Mouse (Mus musculus) heart, embryonic 15.5 days (tissue): ENCODE measurements around the gene Htr3b. TPM values are rescaled to one million over a fixed set of nuclear protein-coding genes. Genes with fewer than 3 reads are reported as not detected.
A peak's percentile ranks its signal among the peaks of the same experiment; 100 is the strongest.
"Not testable (repeated sequence)": the region's sequence is repeated elsewhere in the genome, so short reads cannot be mapped to it uniquely, and the experiment has no call there.

Experiments used
- ATAC-seq: fragments of 200-750 bp; cut with Nextera tagmentation; replicated peaks from 2 replicates; pipeline ENCODE4 v1.8.0; 2017; ENCODE audit warnings: low read depth, moderate TSS enrichment; ENCODE audit not compliant: insufficient number of reproducible peaks, insufficient read depth, low FRiP score
- H3K27ac ChIP-seq: fragments of 300-500 bp; sonication (generic); 2 replicates; pipeline ENCODE4 v1.5.1; 2015; ENCODE audit warnings: mild to moderate bottlenecking, inconsistent platforms
- H3K27me3 ChIP-seq: fragments of 300-500 bp; sonication (generic); 2 replicates; pipeline ENCODE4 v1.6.1; 2015; ENCODE audit warnings: inconsistent platforms
- H3K36me3 ChIP-seq: fragments of 300-500 bp; sonication (generic); 2 replicates; pipeline ENCODE4 v1.6.1; 2015; ENCODE audit warnings: mild to moderate bottlenecking, inconsistent platforms
- H3K4me1 ChIP-seq: fragments of 300-500 bp; sonication (generic); replicated peaks from 2 replicates; pipeline ENCODE4 v1.6.1; 2015; ENCODE audit warnings: inconsistent platforms
- H3K4me2 ChIP-seq: fragments of 300-500 bp; sonication (generic); 2 replicates; pipeline ENCODE4 v1.6.1; 2015; ENCODE audit warnings: inconsistent platforms, mild to moderate bottlenecking, moderate library complexity
- H3K4me3 ChIP-seq: fragments of 300-500 bp; sonication (generic); 2 replicates; pipeline ENCODE4 v1.5.1; 2015; ENCODE audit warnings: mild to moderate bottlenecking, inconsistent platforms
- H3K9ac ChIP-seq: fragments of 300-500 bp; sonication (generic); 2 replicates; pipeline ENCODE4 v1.6.1; 2015; ENCODE audit warnings: mild to moderate bottlenecking, inconsistent platforms
- H3K9me3 ChIP-seq: fragments of 300-500 bp; sonication (generic); replicated peaks from 2 replicates; pipeline ENCODE4 v1.6.1; 2016; ENCODE audit warnings: inconsistent platforms
- WGBS: fragments of 180-500 bp; shearing (Covaris S2); methylation state at CpG from one replicate; pipeline ENCODE4 v1.1.7; 2015; ENCODE audit warnings: mixed read lengths; 5-methylcytosine and 5-hydroxymethylcytosine counted together
- polyA plus RNA-seq: library from polyadenylated mRNA; unstranded; fragments of >200 nt; fragmentation: Nextera tagmentation; extraction: Ambion mirVana; gene quantifications from 2 replicates; pipeline ENCODE4 v1.2.1, GENCODE M21; 2015

Htr3b gene
- polyA plus RNA-seq, 1 experiment from 2014 or later = not detected

- not testable (repeated sequence) for H3K9ac ChIP-seq, H3K9me3 ChIP-seq, ATAC-seq, H3K4me3 ChIP-seq, H3K36me3 ChIP-seq, H3K4me2 ChIP-seq, H3K27me3 ChIP-seq
- 0 out of 2 replicates have a peak overlapping the region, but pooled peaks have one; percentile 90 for H3K27ac ChIP-seq
- 97% methylated on average over 6 of the region's 6 CpGs for WGBS
- peaks cover 28% of the 10 kb centered on the region for H3K4me1 ChIP-seq
Observed at GRCm38 (mm10) chr9:48983801-48984200, 19.0 kb upstream of the Htr3b start.

GRCm38 (mm10) chr9:48981827-48982226 lies 17.0 kb upstream of the Htr3b start:
- Histone ChIP-seq H3K9ac (no peak overlapping the region), H3K27me3 (no peaks in the 10 kb centered on the region), H3K27ac (no peak overlapping the region), H3K4me2 (no peak overlapping the region), H3K4me1 (peaks cover 17% of the 10 kb centered on the region), H3K36me3 (no peaks in the 10 kb centered on the region), H3K4me3 (no peak overlapping the region), H3K9me3 (no peaks in the 10 kb centered on the region)
- ATAC-seq = no peak

DNA sequence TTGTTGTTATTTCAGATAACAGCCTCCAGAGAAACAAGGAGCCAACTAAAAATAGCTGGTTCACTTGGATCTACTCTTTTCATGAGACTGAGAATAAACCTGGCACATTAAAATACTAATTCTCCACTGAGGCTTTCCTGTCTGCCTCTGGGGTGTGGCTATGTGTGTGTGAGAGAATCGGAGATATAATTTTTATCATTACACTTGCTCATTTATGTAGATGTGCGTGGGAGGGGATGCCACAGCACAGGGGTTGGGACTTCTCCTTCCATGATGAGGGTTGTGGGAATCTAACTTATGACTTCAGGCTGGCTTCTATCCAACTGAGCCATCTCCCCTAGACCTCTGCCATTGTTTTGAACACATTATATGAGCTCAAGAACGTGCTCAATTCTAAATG lies 16.0 kb upstream of the Htr3b start:
- ATAC-seq = no peak
- no peak overlapping the region for H3K4me3 ChIP-seq
- H3K4me1 ChIP-seq = peaks cover 14% of the 10 kb centered on the region
- no peaks in the 10 kb centered on the region for H3K36me3 ChIP-seq
- no peak overlapping the region for H3K9ac ChIP-seq
- no peak overlapping the region for H3K4me2 ChIP-seq
- no peaks in the 10 kb centered on the region for H3K9me3 ChIP-seq
- H3K27ac ChIP-seq = peak overlapping the region; percentile 86
- H3K27me3 ChIP-seq = no peaks in the 10 kb centered on the region
- 28% methylated on average over 3 of the region's 3 CpGs for WGBS

DNA sequence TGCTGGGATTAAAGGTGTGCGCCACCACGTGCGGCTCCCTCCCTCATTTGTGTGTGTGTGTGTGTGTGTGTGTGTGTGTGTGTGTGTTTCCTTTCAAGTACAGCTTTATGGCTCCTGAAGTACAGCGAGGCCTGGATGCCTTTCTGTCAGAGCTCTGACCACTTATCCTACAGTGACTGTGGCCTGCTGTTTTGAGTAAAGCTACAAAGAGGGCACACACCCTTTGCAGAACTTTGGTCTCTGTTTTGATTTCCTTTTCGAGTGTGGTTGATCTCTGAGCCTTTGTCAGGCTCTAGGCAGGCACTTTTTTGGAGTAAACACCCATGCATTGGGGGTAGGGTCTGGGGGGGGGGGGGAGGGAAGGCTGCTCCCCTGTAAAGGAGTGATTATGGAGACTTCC lies 15.6 kb upstream of the Htr3b start:
- no peak for ATAC-seq
- Histone ChIP-seq H3K27ac (peak overlapping the region; percentile 86), H3K4me1 (peaks cover 14% of the 10 kb centered on the region), H3K9ac (no peak overlapping the region), H3K27me3 (no peaks in the 10 kb centered on the region), H3K9me3 (no peaks in the 10 kb centered on the region), H3K4me3 (no peak overlapping the region), H3K36me3 (no peaks in the 10 kb centered on the region), H3K4me2 (no peak overlapping the region)
- WGBS = 34% methylated on average over 5 of the region's 5 CpGs

- Histone ChIP-seq H3K4me2 (no peak overlapping the region), H3K27me3 (no peaks in the 10 kb centered on the region), H3K9me3 (no peaks in the 10 kb centered on the region), H3K9ac (no peak overlapping the region), H3K36me3 (no peaks in the 10 kb centered on the region), H3K4me3 (no peak overlapping the region), H3K27ac (no peak overlapping the region), H3K4me1 (peaks cover 11% of the 10 kb centered on the region)
- WGBS = 73% methylated on average over 6 of the region's 6 CpGs
- no peak for ATAC-seq
Observed at GRCm38 (mm10) chr9:48976661-48977355, 12.0 kb upstream of the Htr3b start.

DNA sequence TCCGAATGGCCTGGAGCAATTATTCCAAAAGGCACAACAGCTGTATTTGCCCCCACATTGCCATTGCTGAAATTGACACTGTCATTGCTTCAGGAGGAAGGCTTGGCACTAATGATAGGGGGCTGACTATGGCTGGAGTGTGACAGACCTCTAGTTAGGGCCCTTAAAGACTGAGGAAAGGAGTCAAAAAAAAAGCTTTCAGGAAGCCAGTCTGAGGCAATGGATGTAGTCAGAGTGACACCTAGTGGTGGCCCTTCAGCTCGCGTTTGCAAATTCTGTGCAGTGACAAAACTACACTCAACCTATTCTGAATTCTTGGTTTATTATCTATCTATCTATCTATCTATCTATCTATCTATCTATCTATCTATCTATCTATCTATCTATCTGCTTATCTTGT lies 7.7 kb upstream of the Htr3b start:
- 32% methylated on average over 3 of the region's 3 CpGs for WGBS
- H3K4me3 ChIP-seq = no peak overlapping the region

GRCm38 (mm10) chr9:48962131-48962530 lies 2.7 kb downstream of the Htr3b start:
- Histone ChIP-seq H3K36me3 (no peaks in the 10 kb centered on the region), H3K4me1 (peaks cover 6% of the 10 kb centered on the region; the same call in 1 of the 2 replicates), H3K4me3 (no peak overlapping the region), H3K27ac (no peak overlapping the region), H3K27me3 (peaks cover 42% of the 10 kb centered on the region), H3K9ac (no peak overlapping the region), H3K9me3 (no peaks in the 10 kb centered on the region), H3K4me2 (no peak overlapping the region)
- WGBS = 22% methylated on average over 7 of the region's 7 CpGs
- ATAC-seq = no peak

More for the DNA sequence above, 7.7 kb upstream of the Htr3b start:
- Histone ChIP-seq H3K4me2 (no peak overlapping the region), H3K4me1 (no peaks in the 10 kb centered on the region), H3K36me3 (no peaks in the 10 kb centered on the region), H3K27ac (no peak overlapping the region), H3K9me3 (no peaks in the 10 kb centered on the region), H3K27me3 (no peaks in the 10 kb centered on the region), H3K9ac (no peak overlapping the region)
- ATAC-seq = no peak

DNA sequence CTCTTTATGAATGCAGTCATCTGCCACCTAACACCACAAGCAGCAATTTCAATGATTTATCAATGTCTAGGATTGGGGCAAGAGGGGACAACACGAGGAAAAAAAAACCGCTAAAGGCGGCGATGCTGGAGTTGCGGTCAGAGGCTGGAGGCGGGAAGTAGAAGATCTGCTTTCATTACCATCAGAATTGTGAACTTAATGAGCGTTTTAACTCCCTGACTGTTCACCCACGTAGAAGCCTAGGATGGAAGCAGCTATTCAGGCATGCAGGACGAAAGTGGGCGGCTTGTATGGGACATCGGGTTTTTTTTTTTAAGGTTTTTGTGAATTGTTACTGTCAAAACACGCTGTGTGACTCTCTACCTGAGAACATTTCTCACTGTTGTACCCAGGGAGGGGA lies 3.5 kb downstream of the Htr3b start:
- Histone ChIP-seq H3K9ac (no peak overlapping the region), H3K36me3 (no peaks in the 10 kb centered on the region), H3K27me3 (peaks cover 42% of the 10 kb centered on the region), H3K27ac (no peak overlapping the region), H3K9me3 (no peaks in the 10 kb centered on the region), H3K4me1 (peaks cover 6% of the 10 kb centered on the region; the same call in 1 of the 2 replicates), H3K4me2 (no peak overlapping the region), H3K4me3 (no peak overlapping the region)
- 48% methylated on average over 12 of the region's 12 CpGs for WGBS
- ATAC-seq = no peak

GRCm38 (mm10) chr9:48947565-48947964 lies 17.2 kb downstream of the Htr3b start:
- 80% methylated on average over 4 of the region's 4 CpGs for WGBS

GRCm38 (mm10) chr9:48942349-48942748 lies 22.4 kb downstream of the Htr3b start:
- Histone ChIP-seq H3K4me1 (peaks cover 15% of the 10 kb centered on the region), H3K27me3 (no peaks in the 10 kb centered on the region), H3K36me3 (no peaks in the 10 kb centered on the region), H3K4me2 (peak overlapping the region; percentile 16; the same call in 1 of the 2 replicates), H3K4me3 (no peak overlapping the region), H3K27ac (peak overlapping the region; percentile 59), H3K9me3 (no peaks in the 10 kb centered on the region), H3K9ac (no peak overlapping the region)
- WGBS = 32% methylated on average over 1 of the region's 1 CpGs
- peak; percentile 80 for ATAC-seq

More at GRCm38 (mm10) chr9:48947565-48947964, 17.2 kb downstream of the Htr3b start:
- no peak for ATAC-seq
- no peaks in the 10 kb centered on the region for H3K9me3 ChIP-seq
- H3K27ac ChIP-seq = no peak overlapping the region
- no peak overlapping the region for H3K9ac ChIP-seq
- H3K4me2 ChIP-seq = no peak overlapping the region
- peaks cover 7% of the 10 kb centered on the region for H3K4me1 ChIP-seq
- H3K4me3 ChIP-seq = no peak overlapping the region
- H3K27me3 ChIP-seq = no peaks in the 10 kb centered on the region
- no peaks in the 10 kb centered on the region for H3K36me3 ChIP-seq

DNA sequence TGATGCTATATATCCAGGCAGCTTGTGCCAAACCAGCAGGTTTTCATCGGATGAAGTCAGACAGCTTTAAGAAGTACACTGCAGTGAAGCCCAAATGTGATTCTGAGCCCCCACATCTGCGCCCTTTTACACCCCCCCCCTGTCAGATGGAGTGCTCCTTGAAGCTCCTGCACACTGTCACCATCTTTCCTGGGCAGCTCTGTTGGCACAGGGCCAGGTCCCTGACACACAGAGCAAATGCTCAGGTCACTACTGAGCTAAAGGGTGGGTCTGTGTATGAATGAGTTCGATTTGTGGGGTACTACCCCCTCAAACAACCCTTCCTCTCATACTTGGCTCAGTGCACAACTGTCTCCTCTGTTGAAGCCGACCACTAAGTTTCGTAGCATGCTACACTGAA lies 35.4 kb downstream of the Htr3b start:
- ATAC-seq = no peak
- 61% methylated on average over 5 of the region's 5 CpGs for WGBS
- no peaks in the 10 kb centered on the region for H3K9me3 ChIP-seq

DNA sequence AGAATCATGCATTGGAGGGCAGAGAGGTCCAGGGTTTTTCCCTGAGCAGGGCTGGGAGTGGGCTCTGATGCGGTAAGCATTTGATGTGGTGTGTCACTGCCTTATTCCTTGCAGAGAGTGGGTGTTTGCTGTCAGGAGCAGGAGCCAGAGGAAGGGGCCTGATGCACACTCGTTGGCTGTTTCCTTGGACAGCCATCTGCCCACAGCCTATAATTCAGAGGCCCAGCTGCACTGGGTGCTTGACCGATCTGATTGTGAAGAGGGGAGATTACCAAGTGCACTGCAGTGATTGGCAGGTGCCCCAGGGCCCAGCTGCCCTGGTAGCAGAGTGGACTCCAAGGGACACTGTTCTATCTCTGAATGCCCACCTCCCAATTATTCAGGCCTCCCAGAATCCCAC lies 36.0 kb downstream of the Htr3b start:
- no peaks in the 10 kb centered on the region for H3K4me1 ChIP-seq
- no peak overlapping the region for H3K27ac ChIP-seq
- H3K36me3 ChIP-seq = no peaks in the 10 kb centered on the region
- H3K9me3 ChIP-seq = no peaks in the 10 kb centered on the region
- H3K27me3 ChIP-seq = peaks cover 7% of the 10 kb centered on the region; the same call in 1 of the 2 replicates
- H3K4me3 ChIP-seq = no peak overlapping the region
- no peak overlapping the region for H3K4me2 ChIP-seq
- WGBS = 54% methylated on average over 3 of the region's 3 CpGs
- ATAC-seq = no peak
- H3K9ac ChIP-seq = no peak overlapping the region

More for the DNA sequence above, 35.4 kb downstream of the Htr3b start:
- no peak overlapping the region for H3K4me2 ChIP-seq
- H3K4me3 ChIP-seq = no peak overlapping the region
- peaks cover 7% of the 10 kb centered on the region; the same call in 1 of the 2 replicates for H3K27me3 ChIP-seq
- no peak overlapping the region for H3K9ac ChIP-seq
- no peaks in the 10 kb centered on the region for H3K4me1 ChIP-seq
- no peak overlapping the region for H3K27ac ChIP-seq
- H3K36me3 ChIP-seq = no peaks in the 10 kb centered on the region
